Mouse (Mus musculus): ENCODE measurements at regions not wholly inside any gene's neighbourhood (a gene's known extent, or its start where the extent isn't known, plus 50 kb on each side); places are given as distances from the start of the nearest gene placed in this dataset.

DNA sequence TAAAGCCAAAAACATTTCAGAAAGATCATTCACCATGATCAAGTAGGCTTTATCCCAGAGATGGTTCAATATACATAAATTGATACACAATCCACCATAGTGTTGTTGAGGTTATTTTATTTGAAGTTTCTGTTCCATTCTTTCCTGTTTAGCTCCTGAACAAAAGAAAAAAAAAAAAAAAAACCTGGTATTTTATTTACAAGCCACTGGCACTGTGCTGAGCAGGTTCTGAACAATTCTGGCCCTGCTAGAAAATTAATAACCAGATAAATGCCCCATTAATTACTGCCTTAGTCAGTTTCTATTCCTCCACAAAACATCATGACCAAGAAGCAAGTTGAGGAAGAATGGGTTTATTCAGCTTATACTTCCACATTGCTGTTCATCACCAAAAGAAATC is 191.4 kb upstream of the Ufl1 start:
- TF ChIP-seq POLR2A (IDR thresholded peaks at IDR 0.05; ENCODE audit: extremely low read depth, insufficient read depth, low read length): no peak
- TF ChIP-seq CTCF (IDR thresholded peaks at IDR 0.05; ENCODE audit: low read depth, low read length): no peak
